Mouse (Mus musculus): ENCODE measurements around the gene Plekhh3.
A peak's percentile ranks its signal among the peaks of the same experiment; 100 is the strongest.

Gene Plekhh3

DNA sequence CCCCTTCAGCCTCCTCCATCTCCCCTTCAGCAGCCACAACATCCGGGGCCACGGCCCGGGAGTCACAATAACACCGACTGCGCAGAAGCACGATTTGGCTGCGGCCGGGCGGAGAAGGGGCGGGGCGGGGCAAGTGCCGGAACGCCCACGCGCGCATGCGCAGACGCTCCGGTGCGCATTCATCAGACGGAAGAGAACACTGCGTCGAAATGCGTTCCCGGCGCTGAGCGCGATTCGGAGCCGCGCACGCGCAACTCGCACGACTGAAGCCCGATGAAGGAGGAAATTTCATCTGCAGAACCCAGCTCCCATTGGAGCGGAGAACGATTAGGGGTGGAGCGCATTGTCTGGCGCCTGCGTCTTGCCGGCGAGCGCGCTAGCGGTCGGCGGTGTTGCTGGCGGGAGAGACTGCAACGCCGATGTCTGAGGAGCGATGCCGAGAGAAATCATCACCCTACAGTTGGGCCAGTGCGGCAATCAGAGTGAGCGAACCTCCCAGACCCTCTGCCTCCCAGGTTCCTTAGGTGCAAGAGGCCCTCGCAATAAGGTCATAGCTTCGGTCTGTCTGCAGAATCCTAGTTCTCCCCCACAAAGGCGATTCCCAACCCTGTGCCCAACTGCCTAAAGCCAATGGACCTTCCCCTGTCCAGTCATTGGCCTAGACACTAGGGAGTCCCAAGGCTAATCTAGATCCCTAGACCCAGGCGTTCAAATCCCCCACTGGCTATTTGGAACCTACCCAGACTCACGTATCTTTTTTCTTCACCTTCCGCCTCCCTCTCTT lies 51.2 kb downstream of the Plekhh3 start, which contains the start of the genes Retreg3 and Tubg1:
Gene Retreg3 (minus strand): TSS at position 133 of the 784 bp plus-strand sequence.
Gene Tubg1 (plus strand): TSS at position 178 of the 784 bp plus-strand sequence.
- peak; percentile 98 to 99 for DNase-seq

DNA sequence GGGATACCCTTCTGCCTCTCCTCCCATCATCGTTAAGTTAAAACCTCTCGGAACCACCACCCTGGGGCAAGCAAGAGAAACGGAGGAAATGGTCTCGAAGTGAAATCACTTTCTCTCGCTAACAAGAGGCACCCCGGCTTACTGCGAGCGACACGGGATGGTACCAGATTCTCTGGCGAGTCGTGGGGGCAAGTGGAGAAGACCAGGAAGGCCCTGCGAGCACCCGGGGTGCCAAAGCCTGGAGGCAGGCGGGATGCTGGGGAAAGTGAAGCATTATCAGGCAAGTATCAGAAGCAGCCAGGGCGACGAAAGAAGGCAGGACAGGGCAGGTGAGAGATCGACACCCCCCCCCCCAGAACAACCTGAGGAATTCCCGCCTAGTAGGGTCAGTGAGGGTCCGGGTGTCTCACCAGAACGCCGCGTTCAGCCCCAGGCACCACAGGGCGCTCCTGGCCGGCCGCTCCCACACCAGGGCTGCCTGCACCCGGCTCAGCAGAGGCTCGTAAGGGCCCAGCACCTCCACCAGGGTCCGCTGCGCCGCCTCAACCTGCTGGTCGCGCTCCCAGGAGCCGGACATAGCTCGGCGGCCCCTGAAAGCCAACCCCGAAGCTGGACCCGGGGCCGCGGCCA lies 51.9 kb downstream of the Plekhh3 start:
- DNase-seq = no peak

DNA sequence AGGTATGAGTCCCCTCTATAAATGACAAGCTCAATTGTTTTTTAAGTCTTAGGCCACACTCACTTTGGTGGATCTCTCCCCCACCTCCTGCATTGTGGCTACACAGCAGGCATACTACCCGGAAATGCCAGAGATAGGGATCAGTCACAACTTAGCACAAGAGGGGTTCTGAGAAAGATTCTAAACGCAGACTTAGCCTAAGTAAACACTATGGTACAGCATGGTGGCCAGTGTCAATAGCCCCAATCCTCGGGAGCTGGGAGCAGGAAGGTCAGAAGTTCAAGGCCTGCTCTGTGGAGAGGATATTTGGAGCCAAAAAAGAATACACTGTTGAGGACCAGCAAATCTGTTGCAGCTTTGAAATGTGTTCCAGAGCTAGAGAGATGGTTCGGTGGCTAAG lies 53.0 kb downstream of the Plekhh3 start:
- no peak for DNase-seq

GRCm38 (mm10) chr11:101115564-101115963 lies 55.6 kb downstream of the Plekhh3 start:
- no peak for DNase-seq
